Mouse (Mus musculus) 3134 (cell line): ENCODE results near the gene Adam3.

Source experiments
- DNase-seq: peaks from one replicate; pipeline ENCODE4 v3.0.0-alpha.2; 2011; ENCODE audit warnings: low spot score; ENCODE audit not compliant: insufficient read length; ENCODE audit errors: extremely low read depth

Adam3 gene

DNA sequence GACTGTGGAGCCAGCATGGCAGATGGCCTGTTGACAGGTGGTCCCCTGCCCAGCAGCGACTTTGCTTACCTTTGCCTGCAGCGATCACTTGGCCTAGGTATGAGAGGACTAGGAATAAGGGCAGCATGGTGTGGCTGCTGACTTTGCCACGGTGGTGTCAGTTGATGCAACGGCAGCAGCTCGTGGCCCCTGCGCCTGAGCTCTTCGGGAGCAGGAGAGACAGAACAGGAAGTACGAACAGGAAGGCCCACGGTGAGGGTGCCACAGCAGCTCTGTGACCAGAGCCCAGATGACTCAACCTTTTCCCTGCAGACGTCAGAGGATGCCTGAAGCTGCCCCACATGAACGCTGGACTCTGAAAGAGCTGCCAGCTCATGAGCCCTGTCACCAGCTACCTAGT is at the start of gene Adam3:
Gene Adam3 (minus strand): TSS at position 223 of the 400 bp plus-strand sequence.
- no peak for DNase-seq

DNA sequence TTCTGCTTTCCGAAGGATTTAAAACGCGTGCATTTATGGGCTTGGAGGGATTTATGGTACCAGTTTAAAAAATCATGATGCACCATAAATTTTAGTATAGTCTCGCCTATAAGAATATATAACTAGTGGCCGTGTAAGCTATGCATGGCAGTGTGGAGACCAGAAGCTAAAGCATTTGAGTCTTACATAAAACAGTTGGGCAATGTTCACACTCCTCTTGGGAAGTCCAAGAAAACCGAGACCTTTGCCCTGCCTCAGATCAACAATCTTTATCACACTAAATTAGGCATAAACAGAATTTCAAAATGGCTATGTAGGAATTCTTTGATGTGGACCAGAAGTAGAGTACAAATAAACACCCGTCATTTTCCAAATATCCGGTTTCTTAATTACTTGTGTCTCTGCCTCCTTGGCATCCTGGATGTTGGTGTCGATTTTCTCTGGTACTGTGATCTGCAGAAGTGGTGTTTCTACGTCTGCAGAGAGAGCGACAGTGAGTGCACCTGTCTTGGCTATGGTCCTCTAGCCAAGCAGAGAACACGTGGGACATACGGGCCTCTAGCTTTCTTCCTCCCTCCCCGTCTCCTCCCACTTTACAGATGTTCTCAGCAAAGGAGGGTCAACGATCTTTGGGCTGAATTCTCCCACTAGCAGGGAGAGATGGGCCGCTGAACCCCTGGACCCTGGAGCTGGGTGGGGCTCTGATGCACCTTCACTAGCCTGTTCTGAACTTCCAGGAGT is 596 bp downstream of the Adam3 start:
- no peak for DNase-seq
